In the genomic region with DNA sequence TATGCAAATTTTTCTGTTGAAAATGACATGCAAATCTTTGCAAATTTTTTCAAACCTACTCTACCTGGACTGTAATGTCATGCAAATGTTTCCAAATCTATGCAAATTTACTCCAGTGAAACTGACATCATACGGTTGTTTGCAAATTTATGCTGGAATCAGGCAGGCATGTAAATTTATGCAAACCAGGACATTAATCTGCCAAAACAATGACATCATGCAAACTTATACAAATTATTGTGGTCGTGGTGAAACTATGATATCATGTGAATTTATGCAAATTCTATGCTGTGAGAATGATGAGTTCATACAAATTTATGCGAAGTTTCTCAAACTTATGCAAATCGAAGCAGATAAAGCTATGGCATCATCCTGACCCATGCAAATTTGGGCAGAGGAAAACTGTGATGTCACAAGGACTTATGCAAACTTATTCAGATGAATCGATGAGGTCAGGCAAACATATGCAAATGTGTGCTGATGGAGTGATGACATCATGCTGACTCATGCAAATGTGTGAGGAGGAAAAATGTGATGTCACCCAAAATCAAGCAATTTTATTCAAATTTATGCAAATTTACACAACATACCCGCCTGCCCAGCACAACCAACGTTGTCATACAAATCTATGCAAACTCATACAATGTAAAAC, we compare ENCODE assay signal across 17 mouse cellular contexts. TPM values are rescaled to one million over a fixed set of nuclear protein-coding genes. Genes with fewer than 3 reads are reported as not detected.
A peak's percentile ranks its signal among the peaks of the same experiment; 100 is the strongest.
DNase-seq lines count a peak whose midpoint lies in the region; ATAC-seq and TF ChIP-seq lines count a peak whose summit lies in the region.
"Had no signal": no experiment of that assay in that cellular context is flagged by ENCODE, and none has a peak within 500 bp of the region (broad histone marks: within the 10 kb centered on the region; RNA-seq: fewer than 3 reads in every experiment).

No protein-coding gene starts in this region.

- H3K4me1 ChIP-seq in lung, postnatal 0 days (ENCODE audit: insufficient read depth, low read depth, low read length): no peaks in the 10 kb centered on the region
- no peaks in the 10 kb centered on the region for H3K4me1 ChIP-seq in MEL (ENCODE audit: control insufficient read depth in 1 of 2, insufficient read depth in 2 of 2, low read length in 2 of 2)
- no peaks in the 10 kb centered on the region for H3K4me1 ChIP-seq in forebrain, embryonic 14.5 days (ENCODE audit: control insufficient read depth, insufficient read depth, low read length)
- H3K4me1 ChIP-seq in neural tube, embryonic 11.5 days (ENCODE audit: control insufficient read depth, insufficient read depth, low read length): no peaks in the 10 kb centered on the region
- H3K4me1 ChIP-seq in kidney, adult 2 months (ENCODE audit: control insufficient read depth, insufficient read depth, low read length): no peaks in the 10 kb centered on the region
- H3K4me1 ChIP-seq: heart, embryonic 15.5 days had no signal

- WGBS in lung, postnatal 0 days: 93% methylated on average over 7 of the region's 7 CpGs
- 78% methylated on average over 7 of the region's 7 CpGs for WGBS in forebrain, embryonic 14.5 days
- 90% methylated on average over 7 of the region's 7 CpGs for WGBS in neural tube, embryonic 11.5 days
- 97% methylated on average over 7 of the region's 7 CpGs for WGBS in kidney, adult 2 months

- DNase-seq in lung, postnatal 0 days (ENCODE audit: low spot score): peak; percentile 4
- no peak for DNase-seq in lung, postnatal 4 days
- DNase-seq in MEL (ENCODE audit: low read depth, low spot score): peak; percentile 8
- peak; percentile 62 for DNase-seq in forebrain, embryonic 14.5 days (ENCODE audit: low spot score)
- peak; percentile 26 for DNase-seq in neural tube, embryonic 11.5 days (ENCODE audit: low spot score)
- DNase-seq in cerebellum, postnatal 25 days: no peak
- DNase-seq in kidney, adult 2 months: no peak
- DNase-seq: adrenal gland, adult 2 months; gastrocnemius, postnatal 36 days; left cerebral cortex, postnatal 4 days had no signal

- no peak for TF ChIP-seq RAD21 in MEL (IDR thresholded peaks at IDR 0.05; ENCODE audit: low read depth, low read length)

- no peaks in the 10 kb centered on the region for H3K36me3 ChIP-seq in lung, postnatal 0 days (ENCODE audit: insufficient read depth, low read length)
- no peaks in the 10 kb centered on the region for H3K36me3 ChIP-seq in MEL (ENCODE audit: control insufficient read depth in 1 of 2, insufficient read depth in 2 of 2, low read length in 2 of 2)
- no peaks in the 10 kb centered on the region for H3K36me3 ChIP-seq in forebrain, embryonic 14.5 days (ENCODE audit: control insufficient read depth, insufficient read depth, low read length)
- H3K36me3 ChIP-seq in neural tube, embryonic 11.5 days (ENCODE audit: control insufficient read depth, insufficient read depth, low read length): no peaks in the 10 kb centered on the region
- H3K36me3 ChIP-seq in kidney, adult 2 months (ENCODE audit: control insufficient read depth, insufficient read depth, low read length): no peaks in the 10 kb centered on the region

- TF ChIP-seq EP300 in lung, postnatal 0 days (IDR thresholded peaks at IDR 0.05): no peak
- no peak for TF ChIP-seq EP300 in MEL (IDR thresholded peaks at IDR 0.05; ENCODE audit: low read depth in 1 of 2, low read length in 2 of 2)

- no peaks in the 10 kb centered on the region for H3K27me3 ChIP-seq in lung, postnatal 0 days (replicated peaks; ENCODE audit: insufficient read depth, low read length)
- no peaks in the 10 kb centered on the region for H3K27me3 ChIP-seq in MEL (ENCODE audit: control insufficient read depth in 1 of 2, insufficient read depth in 2 of 2, low read length in 2 of 2)
- no peaks in the 10 kb centered on the region for H3K27me3 ChIP-seq in forebrain, embryonic 14.5 days (replicated peaks; ENCODE audit: control insufficient read depth, insufficient read depth, low read length)
- H3K27me3 ChIP-seq in neural tube, embryonic 11.5 days (ENCODE audit: control insufficient read depth, insufficient read depth, low read length): no peaks in the 10 kb centered on the region
- no peaks in the 10 kb centered on the region for H3K27me3 ChIP-seq in kidney, adult 2 months (replicated peaks; ENCODE audit: control insufficient read depth, insufficient read depth, low read length)
- H3K27me3 ChIP-seq: heart, embryonic 15.5 days had no signal

- no peak overlapping the region for H3K27ac ChIP-seq in lung, postnatal 0 days (ENCODE audit: low read length)
- no peak overlapping the region for H3K27ac ChIP-seq in MEL (ENCODE audit: control insufficient read depth, low read depth, low read length)
- H3K27ac ChIP-seq in forebrain, embryonic 14.5 days (ENCODE audit: low read depth, low read length): no peak overlapping the region
- H3K27ac ChIP-seq in neural tube, embryonic 11.5 days (ENCODE audit: low read depth, low read length): no peak overlapping the region
- H3K27ac ChIP-seq in kidney, adult 2 months (ENCODE audit: insufficient read depth, low read depth, low read length): no peak overlapping the region
- H3K27ac ChIP-seq: heart, embryonic 15.5 days; liver, embryonic 14.5 days; stomach, postnatal 0 days had no signal

- peaks cover 32% of the 10 kb centered on the region for H3K9me3 ChIP-seq in lung, postnatal 0 days (ENCODE audit: low read length)
- H3K9me3 ChIP-seq in MEL (replicated peaks; ENCODE audit: insufficient read depth, low read length): no peaks in the 10 kb centered on the region; the same call in 1 of the 2 replicates
- H3K9me3 ChIP-seq in forebrain, embryonic 14.5 days (replicated peaks; ENCODE audit: control insufficient read depth, low read length): peaks cover 37% of the 10 kb centered on the region
- H3K9me3 ChIP-seq in neural tube, embryonic 11.5 days (ENCODE audit: control insufficient read depth, low read length): peaks cover 26% of the 10 kb centered on the region

- no peaks in the 10 kb centered on the region for H3K79me2 ChIP-seq in MEL (ENCODE audit: control insufficient read depth, insufficient read depth, low read length, poor library complexity)

- no peak for TF ChIP-seq CTCF in lung, postnatal 0 days (IDR thresholded peaks at IDR 0.05)
- no peak for TF ChIP-seq CTCF in MEL (IDR thresholded peaks at IDR 0.05 in 2 of 3, conservative IDR thresholded peaks at IDR 0.05 in 1 of 3; ENCODE audit: control insufficient read depth in 1 of 3, insufficient read depth in 1 of 3, low read depth in 2 of 3, low read length in 3 of 3, poor library complexity in 1 of 3, severe bottlenecking in 1 of 3)
- no peak for TF ChIP-seq CTCF in kidney, adult 2 months (conservative IDR thresholded peaks at IDR 0.05; ENCODE audit: insufficient read depth, insufficient read length, low read depth, low read length)

- no peak for TF ChIP-seq POLR2A in MEL (IDR thresholded peaks at IDR 0.05; ENCODE audit: control insufficient read depth in 1 of 2, insufficient read depth in 1 of 2, low read depth in 1 of 2, low read length in 2 of 2, poor library complexity in 1 of 2)
- TF ChIP-seq POLR2A in kidney, adult 2 months (IDR thresholded peaks at IDR 0.05; ENCODE audit: low read depth, low read length): no peak

- H3K4me2 ChIP-seq in lung, postnatal 0 days (replicated peaks; ENCODE audit: low read depth, low read length): no peak overlapping the region
- no peak overlapping the region for H3K4me2 ChIP-seq in forebrain, embryonic 14.5 days (ENCODE audit: low read length)
- H3K4me2 ChIP-seq in neural tube, embryonic 11.5 days (ENCODE audit: low read depth): no peak overlapping the region
- H3K4me2 ChIP-seq: heart, embryonic 15.5 days had no signal

- no peak overlapping the region for H3K4me3 ChIP-seq in lung, postnatal 0 days (ENCODE audit: low read depth, low read length)
- H3K4me3 ChIP-seq in MEL (ENCODE audit: control insufficient read depth in 1 of 2, insufficient read depth in 1 of 2, low read depth in 2 of 2, low read length in 2 of 2): no peak overlapping the region
- no peak overlapping the region for H3K4me3 ChIP-seq in forebrain, embryonic 14.5 days (ENCODE audit: low read depth, low read length)
- H3K4me3 ChIP-seq in neural tube, embryonic 11.5 days (ENCODE audit: low read depth, low read length): no peak overlapping the region
- H3K4me3 ChIP-seq in kidney, adult 2 months (ENCODE audit: insufficient read depth, low read depth, low read length): no peak overlapping the region
- H3K4me3 ChIP-seq: heart, embryonic 15.5 days had no signal

- ATAC-seq in lung, postnatal 0 days: no peak
- peak; percentile 6 for ATAC-seq in forebrain, embryonic 14.5 days
- ATAC-seq in neural tube, embryonic 11.5 days (ENCODE audit: insufficient read depth, low FRiP score, low TSS enrichment): no peak
- no peak for ATAC-seq in megakaryocyte-erythroid progenitor cell, adult 5-6 weeks (replicated peaks; ENCODE audit: low FRiP score, low TSS enrichment, poor library complexity, severe bottlenecking)
- ATAC-seq: intestine, postnatal 0 days had no signal

- no peak overlapping the region for H3K9ac ChIP-seq in lung, postnatal 0 days (replicated peaks; ENCODE audit: low read depth)
- H3K9ac ChIP-seq in MEL (ENCODE audit: control insufficient read depth, low read depth, low read length, poor library complexity, severe bottlenecking): no peak overlapping the region
- H3K9ac ChIP-seq in forebrain, embryonic 14.5 days (ENCODE audit: low read length): no peak overlapping the region
- no peak overlapping the region for H3K9ac ChIP-seq in neural tube, embryonic 11.5 days (ENCODE audit: low read length)
- H3K9ac ChIP-seq: heart, embryonic 15.5 days; liver, embryonic 14.5 days had no signal

RNA-seq across cellular contexts. Expression of a gene that starts 7.1 kb away (rescaled TPM):
- polyA plus RNA-seq in lung, postnatal 0 days (2015; fragmentation: Nextera tagmentation; extraction: Ambion mirVana): 12.2 and 14.3 TPM in 2 replicates
- 0.42 and 0.75 TPM in 2 replicates for total RNA-seq in MEL (2012; rRNA removed)
- polyA plus RNA-seq in MEL (2012; ENCODE audit: insufficient read depth in 1 of 2, insufficient read length in 2 of 2, low read depth in 1 of 2, low replicate concordance in 2 of 2, missing spikeins in 1 of 2): under 1 TPM in 1 of 2 experiments, not detected in 1; 0.74 TPM
- 1.5 and 1.9 TPM in 2 replicates for polyA plus RNA-seq in forebrain, embryonic 14.5 days (2014; fragmentation: Nextera tagmentation; extraction: Ambion mirVana)
- 2.4 and 3.1 TPM in 2 replicates for polyA plus RNA-seq in neural tube, embryonic 11.5 days (2014; fragmentation: Nextera tagmentation; extraction: Ambion mirVana)
- total RNA-seq in megakaryocyte-erythroid progenitor cell, adult 5-6 weeks (2014; fragmentation: Nextera tagmentation): 5.0 and 5.9 TPM in 2 replicates
- total RNA-seq in megakaryocyte-erythroid progenitor cell, adult 5-6 weeks (2017): 5.9 TPM in 1 of 2 replicates, not detected in the other
- polyA plus RNA-seq in kidney, adult 2 months (2012; rRNA removed): 10.9 and 12.0 TPM in 2 replicates

RNA-seq across cellular contexts. Expression of a gene that starts 30.6 kb away (rescaled TPM):
- not detected in 2 replicates for polyA plus RNA-seq in lung, postnatal 0 days (2015; fragmentation: Nextera tagmentation; extraction: Ambion mirVana)
- total RNA-seq in MEL (2012; rRNA removed): not detected in 2 replicates
- polyA plus RNA-seq in MEL (2012; ENCODE audit: insufficient read depth in 1 of 2, insufficient read length in 2 of 2, low read depth in 1 of 2, low replicate concordance in 2 of 2, missing spikeins in 1 of 2): under 1 TPM in 1 of 2 experiments, not detected in 1; 0.03 TPM
- not detected in 2 replicates for polyA plus RNA-seq in forebrain, embryonic 14.5 days (2014; fragmentation: Nextera tagmentation; extraction: Ambion mirVana)
- not detected in 2 replicates for polyA plus RNA-seq in neural tube, embryonic 11.5 days (2014; fragmentation: Nextera tagmentation; extraction: Ambion mirVana)
- not detected in 2 replicates for total RNA-seq in megakaryocyte-erythroid progenitor cell, adult 5-6 weeks (2014; fragmentation: Nextera tagmentation)
- total RNA-seq in megakaryocyte-erythroid progenitor cell, adult 5-6 weeks (2017): not detected in 2 replicates
- not detected in 2 replicates for polyA plus RNA-seq in kidney, adult 2 months (2012; rRNA removed)
- total RNA-seq: adrenal gland, adult 2 months; gastrocnemius, postnatal 36 days; layer of hippocampus, adult 18-20 months; left cerebral cortex, postnatal 4 days; neutrophil, adult 5-6 weeks had no signal
- polyA plus RNA-seq: adrenal gland, adult 2 months; heart, embryonic 15.5 days; intestine, postnatal 0 days; liver, embryonic 14.5 days; stomach, postnatal 0 days had no signal

RNA-seq across cellular contexts. Expression of a gene that starts 47.9 kb away (rescaled TPM):
- not detected in 2 replicates for polyA plus RNA-seq in lung, postnatal 0 days (2015; fragmentation: Nextera tagmentation; extraction: Ambion mirVana)
- not detected in 2 replicates for total RNA-seq in MEL (2012; rRNA removed)
- not detected for polyA plus RNA-seq in MEL (2012; ENCODE audit: insufficient read depth in 1 of 2, insufficient read length in 2 of 2, low read depth in 1 of 2, low replicate concordance in 2 of 2, missing spikeins in 1 of 2)
- not detected in 2 replicates for polyA plus RNA-seq in forebrain, embryonic 14.5 days (2014; fragmentation: Nextera tagmentation; extraction: Ambion mirVana)
- polyA plus RNA-seq in neural tube, embryonic 11.5 days (2014; fragmentation: Nextera tagmentation; extraction: Ambion mirVana): not detected in 2 replicates
- not detected in 2 replicates for total RNA-seq in megakaryocyte-erythroid progenitor cell, adult 5-6 weeks (2014; fragmentation: Nextera tagmentation)
- total RNA-seq in megakaryocyte-erythroid progenitor cell, adult 5-6 weeks (2017): not detected in 2 replicates
- polyA plus RNA-seq in kidney, adult 2 months (2012; rRNA removed): not detected in 2 replicates
- total RNA-seq: adrenal gland, adult 2 months; gastrocnemius, postnatal 36 days; layer of hippocampus, adult 18-20 months; left cerebral cortex, postnatal 4 days; neutrophil, adult 5-6 weeks had no signal
- polyA plus RNA-seq: adrenal gland, adult 2 months; heart, embryonic 15.5 days; intestine, postnatal 0 days; liver, embryonic 14.5 days; stomach, postnatal 0 days had no signal

Comparison
In these comparisons a context has a peak if more than half of its experiments do, and no peak if none do; other contexts are left out.
1. DNase-seq: peak in lung, postnatal 0 days (single experiment), MEL (single experiment), forebrain, embryonic 14.5 days (single experiment) and neural tube, embryonic 11.5 days (single experiment); none in lung, postnatal 4 days (0 of 2), cerebellum, postnatal 25 days (0 of 2) and kidney, adult 2 months (single experiment).